Mouse (Mus musculus) c-Kit-positive CD71-negative TER-119-negative erythroid progenitor cells, embryonic 14.5 days (primary cell): Measurements from ENCODE around the gene Mast3.

ENCODE experiments used
- DNase-seq: peaks from one replicate; pipeline ENCODE4 v3.0.0-alpha.2; 2013; ENCODE audit warnings: low read depth

The Mast3 gene

DNA sequence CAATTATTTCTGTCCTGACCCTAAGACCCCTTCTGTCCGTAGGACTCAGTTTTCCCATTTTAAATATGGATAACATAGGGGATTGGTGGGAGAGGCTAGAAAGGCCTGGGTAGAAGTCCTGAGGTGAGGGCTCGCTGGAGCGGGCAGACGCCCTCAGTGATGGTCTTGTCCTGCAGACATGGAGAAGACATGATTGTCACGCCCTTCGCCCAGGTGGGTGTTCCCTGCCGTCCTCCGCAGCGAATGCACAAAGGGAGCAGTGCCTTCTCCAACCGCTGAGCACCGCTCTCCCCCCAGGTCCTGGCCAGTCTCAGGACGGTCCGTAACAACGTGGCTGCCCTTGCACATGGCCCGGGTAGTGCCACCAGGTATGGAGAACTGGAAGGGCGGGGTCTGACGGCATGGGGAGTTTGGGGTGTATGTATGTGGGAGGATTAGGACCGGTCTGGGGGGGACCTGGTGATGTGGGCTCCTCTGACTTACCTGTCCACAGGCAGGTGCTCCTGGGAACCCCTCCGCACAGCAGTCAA, 59.1 kb downstream of the Mast3 start:
- no peak for DNase-seq

DNA sequence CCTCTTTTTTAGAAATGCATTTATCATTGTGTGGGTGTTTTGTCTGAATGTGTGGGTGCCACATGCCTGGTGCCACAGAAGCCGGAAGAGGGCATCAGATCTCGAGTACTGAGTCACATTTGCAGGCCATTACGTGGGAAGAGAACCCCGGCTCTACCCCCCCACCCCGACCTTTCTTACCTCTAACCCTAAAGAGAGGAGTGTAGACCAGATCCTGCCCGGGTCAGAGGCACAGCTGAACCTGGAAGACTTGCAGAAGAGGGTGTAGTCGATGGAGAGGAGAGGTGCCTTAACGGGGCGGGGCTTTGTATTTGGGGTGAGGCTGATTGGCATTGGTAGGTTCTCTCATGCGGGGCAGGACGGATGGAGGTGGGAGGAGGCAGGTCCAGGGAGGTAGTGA, 60.0 kb downstream of the Mast3 start:
- DNase-seq = no peak

DNA sequence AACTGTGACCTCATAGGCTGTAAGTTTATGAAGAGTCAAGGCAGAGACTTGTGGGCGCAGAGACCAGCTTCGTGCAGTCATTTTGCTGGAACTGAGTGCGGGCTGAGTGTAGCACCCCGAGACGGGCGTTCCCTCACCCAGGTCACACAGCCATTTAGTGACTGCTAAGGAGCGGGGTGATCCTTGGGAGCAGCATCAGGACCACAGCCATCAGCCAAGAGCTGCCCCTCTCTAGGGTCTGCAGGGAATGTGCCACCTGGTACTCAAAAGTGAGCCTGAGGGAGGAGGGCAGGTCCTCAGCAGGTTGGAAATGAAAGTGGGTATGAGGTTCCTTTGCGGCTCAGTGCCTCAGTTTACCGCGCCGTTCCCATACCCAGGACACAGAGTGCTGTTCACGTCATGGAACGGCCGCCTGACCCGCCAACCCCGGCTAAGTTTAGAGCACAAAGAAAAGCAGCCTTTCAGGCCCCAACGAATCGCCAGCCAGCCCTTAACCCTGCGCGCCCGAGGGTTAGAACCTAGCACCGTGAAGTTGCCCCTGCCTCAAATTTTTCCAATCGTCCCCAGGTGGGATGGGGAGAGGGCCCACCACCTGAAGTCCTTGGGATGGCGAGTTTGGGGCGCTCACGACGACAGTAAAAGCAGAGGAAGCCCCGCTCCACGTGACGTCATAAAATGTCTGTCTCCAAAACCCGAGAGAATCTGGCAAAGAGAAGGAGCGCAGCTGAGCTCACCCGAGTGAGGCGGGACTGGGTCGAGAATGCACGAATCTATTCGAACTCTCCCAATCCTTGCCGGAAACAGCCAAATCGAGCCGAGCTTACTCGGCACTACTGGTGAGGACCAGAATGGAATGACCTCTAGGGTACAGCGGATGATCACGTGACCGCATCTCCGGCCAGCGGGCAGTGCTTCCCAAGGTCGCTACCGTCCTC, 60.9 kb downstream of the Mast3 start:
- no peak for DNase-seq

DNA sequence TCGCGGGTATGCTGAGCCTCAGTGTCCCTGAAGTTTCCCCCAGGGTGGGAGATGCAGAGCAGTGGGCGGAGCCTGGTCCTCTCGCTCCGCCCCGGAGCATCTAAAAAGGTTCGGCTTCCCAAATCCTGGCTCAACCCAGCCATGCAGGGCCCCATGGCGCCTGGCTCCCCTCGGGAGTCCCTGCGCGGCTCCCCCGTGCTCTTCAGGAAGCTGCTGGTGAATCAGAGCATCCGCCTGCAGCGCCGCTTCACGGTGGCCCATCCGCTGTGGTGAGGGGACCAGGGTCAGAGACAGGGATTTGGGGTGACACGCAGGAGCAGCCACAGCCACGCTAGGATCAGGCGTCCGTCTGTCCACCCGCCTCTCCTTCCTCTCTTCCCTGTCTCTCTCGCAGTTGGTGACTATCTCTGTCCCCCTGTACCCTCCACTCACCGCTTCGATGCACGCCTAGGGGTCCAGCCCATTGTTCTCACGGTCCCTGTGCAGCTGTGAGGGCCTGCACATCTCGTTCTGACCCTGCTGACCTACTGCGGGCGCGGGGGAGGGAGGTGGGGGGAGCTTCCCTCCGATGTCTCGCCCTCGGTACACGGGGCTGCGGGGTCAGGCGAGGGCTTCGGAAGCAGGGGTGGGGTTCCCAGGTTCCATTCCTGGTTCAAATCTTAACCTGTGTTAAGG, 61.7 kb downstream of the Mast3 start:
- no peak for DNase-seq

DNA sequence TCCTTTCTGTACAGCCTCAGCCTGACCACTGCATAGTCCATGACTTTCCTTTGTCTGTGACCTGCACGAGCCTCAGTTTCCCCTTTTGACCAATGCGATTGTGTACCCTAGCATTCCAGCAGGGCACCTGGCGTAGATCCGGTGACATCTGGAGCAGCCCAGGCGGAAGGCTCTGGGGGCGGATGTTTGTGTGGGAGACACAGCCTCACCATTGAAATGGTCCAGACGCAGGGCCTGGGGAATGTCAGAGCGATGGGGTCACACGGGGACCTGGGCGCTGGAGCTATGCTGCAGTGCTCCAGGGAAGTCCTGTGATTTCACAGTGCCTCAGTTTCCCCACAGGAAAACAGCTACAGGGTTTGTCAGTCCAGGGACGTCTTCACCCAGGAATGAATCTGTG, 62.7 kb downstream of the Mast3 start:
- DNase-seq = no peak

DNA sequence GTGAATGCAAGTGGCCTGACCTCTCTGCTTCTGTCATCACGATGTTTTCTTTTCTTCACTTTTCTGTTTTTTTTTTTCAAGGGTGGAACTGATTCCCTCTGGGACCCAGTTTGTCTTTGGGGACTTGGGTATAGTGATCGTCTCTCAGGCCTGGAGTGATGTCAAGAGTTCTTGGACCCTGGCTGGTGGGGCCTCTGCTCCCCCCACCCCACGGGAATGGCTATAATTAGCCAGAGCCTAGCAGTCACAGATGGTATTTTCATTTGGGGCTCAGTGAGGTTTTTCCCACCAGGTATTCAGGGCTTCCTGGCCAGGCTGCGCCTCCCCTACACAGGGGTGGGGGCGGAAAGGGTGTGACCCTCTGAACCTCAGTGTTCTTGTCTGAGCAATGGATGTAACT, 63.2 kb downstream of the Mast3 start:
- no peak for DNase-seq

DNA sequence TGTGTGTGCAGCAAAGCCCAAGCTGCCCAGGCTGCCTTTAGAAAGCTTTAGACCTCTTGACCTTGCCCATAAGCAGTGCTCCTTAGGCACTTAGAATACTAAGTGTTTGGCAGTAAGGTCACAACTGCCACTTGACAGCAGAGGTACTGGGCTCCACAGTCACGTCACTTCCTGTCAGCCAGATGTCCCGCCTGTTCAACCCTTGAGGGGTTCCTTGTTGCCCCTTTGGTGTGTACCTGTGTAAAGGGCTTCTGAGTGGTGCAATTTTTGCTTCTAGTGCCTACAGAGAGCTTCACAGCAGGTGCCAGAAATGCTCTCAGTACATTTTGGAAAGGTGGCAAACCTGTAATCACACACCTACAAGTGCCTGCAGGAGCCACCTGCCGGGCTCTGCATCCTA, 66.6 kb downstream of the Mast3 start:
- DNase-seq = no peak

DNA sequence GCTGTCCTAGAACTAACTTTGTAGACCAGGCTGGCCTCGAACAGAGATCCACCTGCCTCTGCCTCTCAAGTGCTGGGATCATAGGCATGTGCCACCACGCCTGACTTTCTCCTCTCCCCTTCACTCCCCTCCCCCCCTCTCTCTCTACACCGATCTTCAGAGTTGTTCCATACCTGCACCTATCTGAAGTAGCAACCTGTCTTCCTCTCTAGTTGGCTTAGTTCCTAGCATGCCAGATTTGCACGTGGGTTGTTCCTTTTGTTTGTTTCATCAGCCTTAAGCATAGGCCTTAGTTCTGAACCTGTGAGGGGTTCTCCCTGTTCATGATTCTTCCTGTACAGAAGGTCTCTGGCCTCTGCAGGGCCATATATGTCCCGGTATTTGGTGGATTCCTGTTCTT, 67.1 kb downstream of the Mast3 start:
- no peak for DNase-seq

DNA sequence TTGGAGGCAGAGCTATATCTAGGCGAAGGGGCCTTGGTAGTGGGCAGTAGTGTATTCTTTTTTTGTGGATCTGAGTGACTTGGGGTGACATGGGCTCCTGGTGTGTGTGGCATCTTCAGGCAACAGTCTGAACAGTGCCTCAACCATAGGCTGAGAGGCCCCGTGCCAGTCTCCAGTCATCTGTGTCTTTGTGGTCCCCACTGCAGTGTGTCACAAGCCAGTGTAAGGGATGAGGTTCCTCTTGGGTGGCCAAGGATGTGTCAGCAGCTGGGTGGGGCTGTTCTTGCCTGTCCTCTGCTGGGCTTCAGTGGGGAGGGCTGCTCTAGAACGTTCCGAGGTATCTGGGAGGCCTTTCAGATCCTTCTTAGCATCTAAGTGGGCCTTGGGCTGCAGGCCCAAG, 73.9 kb downstream of the Mast3 start:
- no peak for DNase-seq

DNA sequence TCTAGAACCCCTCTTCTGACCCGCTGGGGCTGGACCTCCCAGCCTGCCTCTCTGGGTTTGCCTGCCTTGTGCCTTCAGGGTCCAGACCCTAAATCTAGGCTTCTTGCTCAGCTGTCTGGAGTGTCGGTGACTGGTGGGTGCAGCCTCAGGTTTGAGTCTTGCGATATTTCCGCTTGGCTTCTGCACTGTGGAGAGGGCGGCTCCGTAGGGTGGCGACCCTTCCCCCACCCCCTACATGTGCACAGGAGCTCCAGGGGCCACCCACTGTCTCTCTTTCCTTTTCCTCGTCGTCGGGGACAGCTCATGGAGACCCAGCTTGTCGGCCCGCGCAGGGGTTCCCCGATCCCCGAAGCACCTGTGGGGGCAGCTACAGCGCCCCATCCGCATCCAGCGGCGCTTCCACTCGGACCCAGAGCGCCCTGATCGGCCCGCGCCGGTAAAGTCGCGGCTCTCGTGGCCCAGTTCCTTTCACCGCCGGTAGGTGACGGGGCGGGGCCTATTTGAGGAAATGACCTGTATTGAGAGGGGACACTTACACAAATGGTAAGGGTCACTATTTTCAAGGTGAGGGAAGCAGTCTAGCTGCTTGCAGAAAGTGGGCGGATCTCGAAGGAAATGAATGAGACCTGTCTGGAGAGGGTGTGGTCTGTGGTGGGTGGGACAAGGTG, 74.9 kb downstream of the Mast3 start:
- DNase-seq = no peak
